Mouse (Mus musculus): ENCODE measurements around the gene Bicra. TPM values are rescaled to one million over a fixed set of nuclear protein-coding genes. Genes with fewer than 3 reads are reported as not detected.
A peak's percentile ranks its signal among the peaks of the same experiment; 100 is the strongest.

The Bicra gene
- 1 to 10 TPM; 3.7 TPM for polyA plus RNA-seq (2017; shearing (Covaris generic))

DNA sequence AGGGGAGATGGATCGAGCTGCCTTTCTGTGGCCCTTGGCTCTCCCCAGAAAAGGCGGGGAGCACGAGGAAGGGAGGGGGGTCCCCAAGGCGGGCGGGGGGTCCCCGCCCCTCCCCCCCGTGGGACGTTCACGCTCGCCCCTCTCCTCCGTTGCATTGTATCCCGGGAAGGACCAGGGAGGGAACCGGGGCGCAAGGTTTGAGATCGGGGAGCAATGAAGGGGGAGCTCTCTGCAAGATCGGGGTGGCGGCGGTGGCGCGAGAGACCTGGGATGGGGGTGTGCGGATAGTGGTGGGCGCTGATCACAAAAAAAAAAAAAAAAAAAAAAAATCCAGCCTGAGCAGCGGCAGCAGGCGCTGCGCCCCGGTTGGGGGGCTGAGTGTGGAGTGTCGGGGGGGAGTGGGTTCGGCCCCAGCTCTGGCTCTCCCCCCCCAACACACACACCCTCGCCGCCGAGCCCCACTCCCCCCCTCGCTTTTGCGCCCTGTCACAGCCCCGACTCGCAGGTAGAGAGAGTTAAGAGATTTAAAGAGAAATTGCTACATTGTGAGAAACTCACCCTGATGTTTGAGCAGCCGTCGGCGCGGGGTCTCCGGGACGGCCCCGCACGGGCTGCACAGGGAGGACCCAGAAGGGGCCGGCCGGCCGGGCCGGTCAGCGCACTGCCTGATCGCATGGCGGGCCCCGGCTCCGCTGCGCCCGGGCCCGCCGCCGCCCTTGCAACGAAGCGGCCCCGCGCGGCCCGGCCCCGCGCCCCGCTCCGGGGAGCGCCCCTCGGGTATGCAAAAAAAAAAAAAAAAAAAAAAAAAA is at the start of gene Bicra:
TSS of gene Bicra (minus strand) at position 584 of the 809 bp plus-strand sequence.
- peak; percentile 3 for ATAC-seq

DNA sequence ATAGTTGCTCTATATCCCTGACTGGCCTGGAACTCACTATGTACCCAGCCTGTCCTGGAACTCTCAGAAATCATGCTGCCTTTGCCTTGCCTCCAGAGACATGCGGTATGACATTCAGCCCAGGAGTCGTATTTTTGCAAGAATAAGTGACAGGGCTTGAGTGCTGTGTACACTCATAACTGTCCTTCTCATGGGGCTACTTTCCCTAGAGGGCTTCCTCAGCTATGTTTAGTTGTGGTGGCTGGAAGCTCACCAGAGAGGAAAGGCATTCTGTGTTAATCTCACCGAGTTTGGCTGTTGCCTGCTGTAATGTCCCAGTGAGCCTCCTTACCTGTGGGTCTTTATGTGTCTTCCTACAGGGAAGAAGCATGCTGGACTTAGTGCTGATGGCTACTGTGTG is 46.9 kb upstream of the Bicra start:
- ATAC-seq, result no peak

DNA sequence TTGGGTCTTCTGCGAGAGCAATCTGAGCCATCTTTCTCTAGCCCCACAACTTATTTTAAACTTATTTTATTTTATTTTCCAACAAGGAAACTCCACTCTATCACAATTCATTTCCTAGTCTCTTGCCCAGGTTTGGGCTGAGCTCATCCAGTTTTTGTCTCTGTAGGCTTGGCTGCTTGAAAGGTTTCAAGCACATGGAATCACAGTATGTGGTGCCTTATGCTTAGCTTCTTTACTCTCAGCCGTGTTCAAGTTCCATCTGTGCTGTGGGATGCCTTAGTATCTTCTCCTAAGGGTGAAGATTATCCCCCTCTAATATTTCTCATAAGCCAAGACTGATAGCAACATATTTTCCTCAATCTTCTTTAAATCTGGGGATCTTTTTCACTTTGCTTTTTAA is 39.9 kb upstream of the Bicra start:
- no peak for ATAC-seq

DNA sequence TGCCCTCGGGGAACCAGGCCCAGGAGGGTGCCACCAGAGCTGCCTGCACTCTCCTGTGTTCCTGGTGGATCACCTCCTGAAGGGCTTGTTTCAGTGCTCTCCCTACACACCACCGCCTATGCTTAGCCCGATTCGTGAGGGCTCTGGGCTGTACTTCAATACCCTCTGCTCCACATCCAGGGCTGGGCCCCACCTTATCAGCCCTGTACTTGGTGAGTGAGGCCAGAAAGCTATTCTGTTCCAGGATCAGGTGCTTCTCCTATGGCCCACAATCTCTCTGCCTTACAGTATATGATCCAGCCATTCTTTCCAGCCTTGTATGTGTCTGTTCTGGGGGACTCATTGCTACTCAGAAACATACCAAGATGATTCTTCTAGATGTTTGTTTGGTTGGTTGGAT is 35.6 kb upstream of the Bicra start:
- no peak for ATAC-seq

DNA sequence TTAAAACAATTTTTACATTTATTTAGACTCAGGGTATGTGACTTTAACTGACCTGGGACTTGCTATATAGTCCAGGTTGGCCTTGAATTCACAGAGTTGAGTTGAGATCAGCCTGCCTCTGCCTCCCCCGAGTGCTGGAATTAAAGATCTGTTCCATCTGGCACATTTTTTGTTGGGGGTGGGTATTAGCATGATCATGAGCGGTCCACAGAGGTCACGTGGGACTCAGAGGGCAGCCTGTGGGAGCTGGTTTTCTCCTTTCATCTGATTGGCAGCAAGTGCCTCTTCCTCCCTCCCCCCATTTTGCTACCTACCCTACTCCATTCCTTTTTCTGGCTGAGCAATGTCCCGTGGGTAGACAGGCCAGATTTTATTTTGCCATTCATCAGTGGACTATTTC is 32.9 kb upstream of the Bicra start:
- no peak for ATAC-seq

DNA sequence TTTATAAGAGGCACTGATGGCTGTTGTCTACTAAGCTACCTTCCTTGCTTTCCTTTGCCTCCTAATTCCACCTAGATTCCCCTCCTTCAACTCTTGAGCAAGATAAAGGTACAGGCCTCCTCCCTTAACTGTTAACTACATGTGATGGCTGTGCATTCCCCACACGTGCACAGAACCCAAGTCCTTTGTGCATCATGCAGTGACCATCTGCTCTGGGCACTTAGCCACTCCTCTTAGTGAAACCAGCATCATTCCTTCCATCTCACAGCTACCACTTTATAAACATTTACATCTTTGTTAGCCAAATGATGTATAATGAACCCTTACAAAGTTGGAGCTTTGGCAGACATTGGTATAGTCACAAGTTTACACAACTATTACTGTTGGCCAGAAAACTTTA is 32.2 kb upstream of the Bicra start:
- no peak for ATAC-seq

DNA sequence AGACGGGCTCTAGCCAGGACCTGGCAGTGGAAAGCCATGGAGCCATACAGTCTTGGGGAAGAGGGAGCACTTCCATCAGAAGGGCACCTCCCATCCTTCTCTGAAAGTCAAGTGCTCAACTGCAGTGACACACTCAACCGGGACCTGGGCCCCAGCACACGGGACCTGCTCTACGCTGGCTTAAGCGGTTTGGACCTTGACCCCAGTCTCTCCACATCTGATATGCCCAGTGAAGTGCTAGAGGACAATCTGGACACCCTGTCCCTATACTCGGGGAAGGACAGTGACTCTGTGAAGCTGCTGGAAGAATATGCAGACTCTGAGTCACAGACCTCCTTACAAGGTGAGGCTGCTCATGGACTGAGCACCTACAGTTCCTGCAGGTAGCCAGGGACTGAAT is 24.2 kb upstream of the Bicra start:
- ATAC-seq, result no peak

DNA sequence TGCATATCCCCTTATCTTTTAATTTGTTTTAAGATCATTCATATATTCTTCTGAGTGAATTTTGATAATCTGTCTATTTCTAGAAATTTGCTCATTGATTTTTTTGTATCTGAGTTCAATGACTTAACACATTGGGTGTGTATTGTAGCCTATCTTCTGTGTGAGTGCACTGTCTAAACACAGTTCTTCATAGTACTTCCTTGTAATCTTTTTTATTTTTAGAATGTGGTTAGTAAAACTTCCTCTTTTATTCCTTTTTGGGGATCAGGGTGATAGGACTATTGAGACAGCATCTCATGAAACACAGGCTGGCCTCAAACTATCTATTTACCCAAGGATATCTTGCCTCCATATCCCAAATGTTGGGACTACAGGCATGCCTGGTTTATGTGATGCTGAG is 23.1 kb upstream of the Bicra start:
- no peak for ATAC-seq

DNA sequence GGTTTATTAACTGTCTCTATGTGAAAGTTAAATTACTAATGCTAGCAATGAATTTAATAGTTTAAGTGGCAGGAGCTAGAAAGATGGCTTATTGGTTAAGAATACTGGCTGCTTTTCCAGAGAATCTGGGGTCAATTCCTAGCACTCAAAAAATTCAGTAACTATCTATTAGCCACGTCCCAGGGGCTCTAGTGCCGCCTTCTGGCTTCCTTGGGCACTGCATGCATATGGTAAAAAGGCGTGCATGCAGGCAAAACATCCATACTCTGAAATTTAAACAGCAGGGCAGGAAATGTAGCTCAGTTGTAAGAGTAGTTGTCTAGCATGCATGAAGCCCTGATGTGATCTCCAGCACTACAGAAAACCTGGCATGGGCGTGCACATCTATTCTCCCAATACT is 15.8 kb upstream of the Bicra start:
- no peak for ATAC-seq

DNA sequence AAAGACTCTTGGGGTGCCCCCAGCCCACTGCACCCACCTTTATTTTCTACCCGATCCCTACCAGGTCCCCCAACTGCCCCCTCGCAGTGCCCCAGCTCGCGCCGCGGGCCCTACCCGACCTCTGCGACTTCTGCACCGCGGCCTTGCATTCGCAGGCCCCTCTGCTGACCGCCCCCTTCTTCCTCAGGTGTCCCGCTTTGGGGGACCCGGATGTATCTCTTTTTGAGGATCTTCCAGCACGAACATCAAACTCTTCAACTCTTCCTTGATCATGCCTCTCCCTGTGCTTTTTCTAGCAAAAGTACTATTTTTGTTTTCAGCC is 14.3 kb upstream of the Bicra start:
- ATAC-seq, result no peak

DNA sequence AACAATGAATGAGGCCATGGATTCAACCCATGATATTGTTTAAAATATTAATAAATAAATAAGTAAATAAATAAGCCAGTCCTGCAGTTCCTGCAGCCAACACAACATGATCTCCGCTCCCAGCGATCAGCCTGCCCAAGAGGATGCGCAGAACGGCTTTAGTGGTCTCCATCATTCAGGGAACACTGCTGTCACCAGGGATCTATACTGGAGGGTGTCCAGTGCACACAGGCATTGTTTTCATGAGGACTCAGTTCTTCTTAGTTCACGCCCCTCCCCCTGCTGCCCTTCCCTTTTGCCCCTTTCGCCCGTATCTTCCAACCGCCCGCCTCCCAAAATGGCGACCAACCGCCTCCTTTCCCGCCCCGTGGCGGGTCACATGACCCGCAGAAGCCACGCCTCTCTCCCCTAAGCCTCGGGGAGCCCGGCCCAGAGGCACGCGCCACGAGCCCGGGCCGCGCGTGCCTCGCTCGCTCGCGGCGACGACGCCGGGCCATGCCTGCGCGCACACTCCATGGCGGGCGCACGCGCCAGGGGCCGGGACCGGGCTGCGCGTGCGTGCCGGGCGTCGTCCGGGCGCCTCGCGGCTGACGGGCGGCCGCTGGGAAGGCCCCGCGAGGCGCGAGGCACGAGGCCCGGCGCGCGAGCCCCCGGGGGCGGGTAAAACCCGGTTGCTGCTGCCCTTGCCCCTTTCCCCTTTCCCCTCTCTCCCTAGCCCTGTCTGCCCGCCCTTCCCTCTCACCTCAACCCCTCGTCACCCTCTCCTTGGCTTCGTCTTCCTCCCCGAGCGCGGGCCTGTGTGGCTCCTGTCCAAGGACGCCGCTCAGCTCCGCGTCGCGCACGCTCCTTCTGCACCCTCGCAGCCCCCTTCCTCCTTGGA is 13.7 kb upstream of the Bicra start, which contains the start of gene Zfp541:
TSS of gene Zfp541 (plus strand) at position 596 of the 880 bp plus-strand sequence.
- no peak for ATAC-seq

DNA sequence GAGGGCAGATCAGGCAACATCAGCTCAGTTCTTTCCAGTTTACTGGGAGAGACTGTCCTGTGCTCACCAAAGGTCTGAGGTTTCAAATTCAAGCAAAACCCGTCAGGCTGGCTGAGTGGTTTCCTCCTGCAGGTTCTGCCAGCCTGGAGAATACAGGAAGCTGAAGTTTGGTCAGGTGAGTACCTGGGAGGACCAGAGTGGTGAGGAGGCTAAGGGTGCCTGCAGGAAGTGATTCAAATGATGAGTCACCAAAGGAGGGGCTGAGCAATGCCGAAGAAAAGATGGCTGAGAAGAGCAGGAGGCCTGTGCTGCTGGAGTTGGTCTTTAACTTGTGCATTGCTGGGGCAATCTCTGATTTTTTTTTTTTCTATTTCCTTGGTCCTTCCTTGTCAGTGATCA is 9.4 kb upstream of the Bicra start:
- peak; percentile 74 for ATAC-seq

DNA sequence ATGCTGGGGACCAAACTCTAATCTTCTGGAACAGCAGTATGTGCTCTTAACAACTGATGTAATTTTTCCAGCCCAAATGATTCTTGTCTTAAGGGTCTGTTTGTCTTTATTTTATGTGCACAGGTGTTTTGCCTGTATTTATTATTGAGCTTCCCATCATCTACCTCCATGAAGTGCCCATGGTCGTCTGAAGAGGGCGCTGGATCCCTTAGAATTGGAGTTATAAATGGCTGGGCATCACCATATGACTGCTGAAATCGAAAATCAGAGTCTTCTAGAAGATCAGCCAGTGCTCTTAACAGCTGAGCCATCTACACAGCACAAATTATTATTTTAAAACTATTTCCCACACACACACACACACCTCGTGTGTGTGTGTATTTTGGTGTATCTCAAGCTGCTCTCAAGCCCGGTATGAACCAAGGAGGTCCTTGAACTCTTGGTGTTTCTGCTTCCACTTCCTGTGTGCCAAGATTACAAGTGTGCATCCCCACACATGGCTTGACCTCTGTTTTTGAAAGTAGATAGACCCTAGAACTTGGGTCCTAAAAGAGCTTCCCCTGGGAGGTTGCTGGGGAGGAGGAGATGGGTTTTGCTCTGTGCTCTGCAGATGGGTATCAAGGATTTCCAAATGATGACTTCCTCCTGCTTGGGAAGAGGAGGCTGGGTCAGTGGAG is 8.9 kb upstream of the Bicra start:
- peak; percentile 5 for ATAC-seq

DNA sequence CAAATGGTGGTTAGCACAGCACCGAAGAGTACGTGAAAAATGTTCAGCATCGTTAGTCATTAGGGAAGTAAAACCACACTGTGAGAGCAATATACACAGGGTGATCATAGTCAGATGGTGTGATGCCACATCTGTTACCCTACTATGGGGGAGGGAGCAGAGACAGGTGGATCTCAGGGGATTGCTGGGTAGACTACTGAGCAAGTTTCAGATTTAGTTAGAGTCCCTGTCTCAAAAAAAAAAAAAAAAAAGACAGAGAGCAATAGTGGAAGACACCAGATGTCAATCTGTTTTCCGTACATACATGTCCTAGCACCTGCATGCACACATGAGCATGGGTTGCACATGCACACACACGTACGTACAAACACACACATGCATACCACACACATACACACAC is 7.9 kb upstream of the Bicra start:
- ATAC-seq, result no peak

DNA sequence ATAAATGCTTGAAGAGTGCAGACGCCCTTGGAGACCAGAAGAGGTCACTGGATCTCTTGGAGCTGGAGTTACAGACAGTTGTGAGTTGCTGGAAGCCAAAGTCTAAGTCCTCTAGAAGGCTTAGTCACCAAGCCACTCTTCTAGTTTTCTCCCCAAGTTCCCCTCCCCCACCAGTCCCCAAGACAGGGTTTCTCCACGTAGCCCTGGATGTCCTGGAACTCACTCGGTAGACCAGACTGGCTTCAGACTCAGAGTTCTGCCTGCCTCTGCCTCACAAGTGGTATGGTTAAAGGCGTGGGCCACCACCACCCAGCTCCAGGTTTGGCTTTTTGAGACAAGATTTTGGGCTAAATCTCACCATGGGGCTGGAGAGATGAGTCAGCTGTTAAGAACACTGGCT is 7.2 kb upstream of the Bicra start:
- ATAC-seq, result no peak

DNA sequence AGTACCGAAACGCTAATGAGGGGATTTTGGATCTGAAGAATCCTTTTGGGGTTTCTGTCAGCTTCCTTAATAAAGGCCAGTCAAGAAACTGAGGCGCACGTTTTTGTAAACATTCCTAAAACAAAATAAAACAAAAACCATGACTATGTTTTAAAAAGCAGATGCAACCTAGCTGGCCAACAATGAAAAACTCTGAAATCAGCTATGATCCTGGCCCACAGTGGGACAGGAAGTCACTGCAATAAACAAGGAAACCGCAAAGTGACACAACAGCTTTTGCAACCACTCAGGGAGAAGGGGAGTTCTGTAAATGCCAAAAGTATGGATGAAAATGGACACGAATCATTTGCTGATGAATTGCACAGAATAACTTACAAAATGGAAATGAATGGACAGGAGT is 5.4 kb upstream of the Bicra start:
- ATAC-seq, result peak; percentile 14

DNA sequence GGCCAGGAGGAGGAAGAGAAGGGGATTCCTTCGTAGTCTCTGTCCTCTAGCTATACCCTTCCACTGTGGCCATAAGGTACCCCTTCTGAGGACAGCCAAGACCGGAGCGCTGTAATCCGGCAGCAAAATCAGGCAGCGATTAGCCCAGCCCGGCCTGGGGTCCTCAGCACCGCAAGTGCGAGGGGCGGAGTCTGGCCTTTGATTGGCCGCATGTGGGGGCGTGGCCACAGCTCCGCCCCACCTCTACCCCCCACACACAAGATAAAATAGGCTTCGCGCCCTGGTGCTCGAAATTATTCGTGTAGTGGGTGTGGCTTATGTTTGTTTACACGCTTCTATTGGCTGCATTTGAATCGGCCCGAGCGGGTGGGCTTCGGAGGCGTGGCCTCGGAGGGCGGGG is 5.0 kb upstream of the Bicra start:
- peak; percentile 40 for ATAC-seq

DNA sequence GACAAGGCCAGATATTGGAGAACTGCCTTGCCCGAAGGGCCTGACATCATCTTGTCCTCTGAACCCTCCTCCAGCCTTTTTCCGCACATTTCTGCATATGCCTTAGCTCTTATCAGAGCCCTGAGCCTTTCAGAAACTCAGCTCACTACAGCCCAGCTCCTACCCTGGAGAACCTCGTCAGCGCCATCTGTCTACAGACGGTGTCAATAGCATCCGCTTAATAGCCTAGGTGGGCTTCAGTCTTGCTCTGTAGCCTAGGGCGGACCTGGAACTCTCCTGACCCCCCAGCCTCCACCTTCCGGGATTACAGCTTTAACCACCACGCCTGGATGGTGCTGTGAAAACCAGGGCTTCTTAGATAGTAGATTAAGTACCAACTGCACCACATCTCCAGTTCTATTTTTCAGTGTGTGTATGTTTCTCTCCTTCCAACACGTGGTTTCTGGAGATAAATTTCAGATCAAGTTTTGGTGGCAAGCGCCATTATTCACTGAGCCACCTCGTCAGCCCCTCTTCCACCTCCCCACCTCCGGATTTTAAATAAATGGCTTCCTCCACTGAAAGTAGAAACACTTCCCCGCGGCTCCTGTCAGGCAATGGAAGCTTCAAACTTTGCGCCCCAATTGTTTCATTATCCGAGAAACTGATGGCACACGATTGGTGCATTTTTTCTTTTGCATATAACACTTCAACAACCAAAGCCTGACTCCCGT is 4.3 kb upstream of the Bicra start:
- peak; percentile 34 for ATAC-seq

DNA sequence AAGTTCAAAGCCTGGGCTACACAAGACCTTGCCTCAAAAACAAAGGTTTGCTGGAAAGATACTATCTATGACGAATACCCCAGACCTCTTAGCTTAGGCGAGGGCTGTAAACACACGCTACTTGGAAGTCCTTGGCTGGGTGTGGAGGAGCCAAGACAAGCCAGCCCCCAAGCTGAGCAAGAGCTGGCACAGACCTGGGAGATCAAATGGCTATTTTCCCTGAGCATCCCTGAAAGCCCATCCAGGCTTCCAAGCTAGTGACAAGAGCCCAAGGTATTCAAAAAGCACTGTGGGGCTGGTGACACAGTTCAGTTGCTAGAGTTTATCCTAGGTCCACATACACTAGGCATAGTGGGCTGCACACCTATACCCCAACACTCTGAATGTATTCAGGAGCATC is 2.9 kb upstream of the Bicra start:
- ATAC-seq, result no peak

DNA sequence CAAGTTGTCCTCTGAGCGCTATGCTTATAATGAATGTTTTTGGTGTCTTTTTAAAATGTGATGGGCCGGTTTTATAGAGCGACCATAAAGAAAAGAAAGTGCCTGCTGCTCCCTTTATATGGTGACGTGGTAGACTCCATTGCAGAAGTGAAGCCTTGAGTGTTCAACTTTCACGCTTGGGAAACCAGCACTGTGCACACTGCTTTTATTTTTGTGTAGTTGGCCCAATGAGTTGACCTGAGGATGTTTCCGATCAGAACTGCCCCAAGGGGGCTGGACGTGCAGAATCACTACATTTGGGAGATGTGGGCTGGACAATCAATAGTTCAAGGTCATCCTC is 1.8 kb upstream of the Bicra start:
- no peak for ATAC-seq

DNA sequence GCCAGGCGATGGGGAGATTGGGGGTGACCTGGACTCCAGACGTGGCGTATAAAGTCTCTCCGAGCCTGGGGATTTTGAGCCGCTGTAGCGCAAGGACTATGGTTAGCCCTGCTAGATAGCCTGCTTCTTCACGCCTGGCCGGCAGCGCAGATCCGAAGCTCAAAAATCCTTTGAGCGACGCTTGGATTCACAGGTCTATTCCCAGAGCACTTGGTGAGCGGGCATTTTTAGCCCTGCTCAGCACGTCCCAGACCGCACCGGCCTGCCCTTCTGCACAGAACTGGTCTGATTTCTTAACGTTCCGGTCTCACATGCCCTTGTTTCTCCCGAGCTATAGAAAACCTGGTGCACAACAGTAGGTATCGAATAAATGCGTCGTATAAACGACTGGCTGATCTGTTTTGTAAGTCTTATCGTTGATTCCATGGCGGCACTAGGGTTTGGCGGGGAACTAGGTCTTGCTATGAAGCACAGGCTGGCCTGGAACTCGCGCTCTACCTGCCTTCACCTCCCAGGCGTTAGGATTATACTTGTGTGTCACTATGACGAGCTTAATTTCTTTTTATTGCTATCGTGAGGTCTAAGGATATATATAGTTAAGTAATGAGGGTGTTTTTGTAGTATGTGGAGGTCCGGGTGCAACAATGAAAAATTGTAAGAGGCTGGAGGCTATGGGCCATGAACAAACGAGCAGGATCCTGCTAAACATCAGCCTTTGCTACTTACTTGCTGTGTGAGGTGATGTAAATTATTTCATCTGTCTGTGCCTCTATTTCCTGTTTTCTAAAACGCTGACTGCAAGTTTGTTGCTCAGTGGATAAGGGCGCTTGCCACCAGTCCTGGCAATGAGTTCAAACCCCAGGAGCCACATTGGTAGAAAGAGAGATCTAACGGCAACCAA is 1.2 kb upstream of the Bicra start:
- no peak for ATAC-seq

DNA sequence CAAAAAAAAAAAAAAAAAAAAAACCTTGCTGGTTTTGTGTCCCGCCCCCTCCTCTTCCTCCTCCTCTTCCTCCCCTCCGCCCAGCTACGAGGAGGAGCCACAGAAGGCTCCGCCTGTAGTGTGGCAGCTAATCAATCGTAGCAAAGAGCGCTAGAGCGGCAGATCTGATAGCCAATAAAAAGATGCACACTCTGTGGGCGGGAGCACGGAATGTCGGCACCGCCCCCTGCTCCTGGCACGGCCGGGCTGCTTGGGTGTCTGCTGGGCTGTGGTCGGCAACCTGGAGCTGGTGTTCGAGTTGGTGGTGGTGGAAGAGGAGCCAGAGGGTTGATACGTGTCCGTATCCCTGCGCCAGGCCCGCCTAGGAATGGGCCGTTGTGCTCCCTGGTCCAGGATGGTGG is 443 bp upstream of the Bicra start:
- peak; percentile 64 for ATAC-seq
